Mouse (Mus musculus): ENCODE measurements around the gene Aspg. TPM values are rescaled to one million over a fixed set of nuclear protein-coding genes. Genes with fewer than 3 reads are reported as not detected.

The Aspg gene
- total and polyA plus RNA-seq, 3 experiments, result 0.33 TPM; not detected in 2

DNA sequence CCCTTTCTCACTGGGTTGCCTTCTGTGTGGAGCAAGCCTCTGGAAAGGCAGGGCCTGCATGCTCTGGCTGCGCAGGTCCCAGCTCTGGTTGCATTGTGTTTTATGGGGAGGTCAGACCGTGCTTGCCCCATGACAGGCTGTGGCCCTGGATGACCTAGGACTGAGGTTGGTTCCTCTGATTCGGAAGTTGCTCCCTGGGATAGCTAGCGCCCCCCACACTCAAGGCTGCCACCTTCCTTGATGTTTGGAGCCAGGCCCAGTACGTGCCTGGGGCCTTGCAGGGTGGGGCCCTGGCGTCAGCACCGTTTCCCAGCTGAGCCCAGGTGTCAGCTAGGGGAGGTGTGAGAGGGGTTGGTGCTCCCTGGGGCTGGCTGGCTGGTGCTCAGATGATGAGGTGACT is 43.5 kb downstream of the Aspg start:
- no peak for DNase-seq (ENCODE audit: low spot score)
- ATAC-seq (ENCODE audit: extremely low read depth, insufficient number of reproducible peaks, low FRiP score, poor library complexity, severe bottlenecking), result no peak
- Histone ChIP-seq H3K27me3 (ENCODE audit: insufficient read depth, low read length) (peaks cover 8% of the 10 kb centered on the region; the same call in 1 of the 2 replicates), H3K4me1 (ENCODE audit: insufficient read depth, low read depth, low read length) (no peaks in the 10 kb centered on the region; the same call in 1 of the 2 replicates), H3K4me3 (ENCODE audit: low read depth, low read length) (no peak overlapping the region), H3K36me3 (replicated peaks) (no peaks in the 10 kb centered on the region), H3K9me3 (replicated peaks) (peaks cover 22% of the 10 kb centered on the region)
- TF ChIP-seq GATA1 (IDR thresholded peaks at IDR 0.05; ENCODE audit: borderline replicate concordance, low read length) (no peak), CTCF (IDR thresholded peaks at IDR 0.05; ENCODE audit: low read depth, low read length) (no peak), GATA2 (IDR thresholded peaks at IDR 0.05; ENCODE audit: borderline replicate concordance, low read depth, low read length) (no peak), POLR2AphosphoS5 (IDR thresholded peaks at IDR 0.05; ENCODE audit: insufficient replicate concordance, low read depth, low read length) (no peak), TAL1 (conservative IDR thresholded peaks at IDR 0.05; ENCODE audit: low read depth, low read length) (no peak)

DNA sequence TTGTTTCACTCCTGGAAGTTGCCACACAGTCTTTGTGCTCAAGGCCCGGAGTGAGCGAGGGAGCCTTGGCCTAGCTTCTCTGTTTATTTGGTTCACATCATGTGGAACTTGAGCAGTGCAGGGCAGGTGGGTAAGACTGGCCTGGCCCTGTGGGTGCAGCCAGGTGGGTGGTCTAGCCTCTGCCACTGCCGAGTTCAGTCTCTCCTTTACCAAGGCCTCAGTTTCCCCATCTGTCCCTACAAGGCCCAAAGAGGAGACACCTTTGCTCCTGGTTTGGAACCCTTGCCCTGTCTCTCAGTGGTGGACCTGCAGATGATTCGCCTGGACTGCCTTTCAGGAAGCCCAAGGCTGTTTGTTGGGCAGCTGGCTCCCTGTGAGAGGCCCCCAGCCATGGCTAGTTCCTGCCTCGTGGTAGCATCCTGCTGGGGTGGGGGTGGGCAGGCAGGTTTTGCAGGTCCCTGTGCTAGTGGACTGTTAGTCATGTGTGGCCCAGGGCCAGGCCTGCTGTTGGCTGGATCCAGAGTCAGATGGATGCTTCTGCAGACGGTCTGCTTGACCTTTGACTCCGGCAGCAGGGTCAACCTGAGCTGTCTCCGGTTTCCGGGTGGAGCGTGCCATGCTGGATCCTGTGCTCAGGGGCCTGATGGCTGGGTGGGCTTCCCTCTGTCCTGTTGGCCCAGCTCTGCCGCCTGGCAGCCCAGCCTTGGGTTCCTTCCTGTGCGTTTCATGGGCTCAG is 44.9 kb downstream of the Aspg start:
- H3K27me3 ChIP-seq (ENCODE audit: insufficient read depth, low read length), result peaks cover 6% of the 10 kb centered on the region; the same call in 1 of the 2 replicates
- DNase-seq (ENCODE audit: low spot score) (no peak), ATAC-seq (ENCODE audit: extremely low read depth, insufficient number of reproducible peaks, low FRiP score, poor library complexity, severe bottlenecking) (no peak)
- no peaks in the 10 kb centered on the region for H3K36me3 ChIP-seq (replicated peaks)
- no peaks in the 10 kb centered on the region; the same call in 1 of the 2 replicates for H3K4me1 ChIP-seq (ENCODE audit: insufficient read depth, low read depth, low read length)
- H3K9me3 ChIP-seq (replicated peaks), result peaks cover 8% of the 10 kb centered on the region
- TF ChIP-seq GATA1 (IDR thresholded peaks at IDR 0.05; ENCODE audit: borderline replicate concordance, low read length) (no peak), POLR2AphosphoS5 (IDR thresholded peaks at IDR 0.05; ENCODE audit: insufficient replicate concordance, low read depth, low read length) (no peak), TAL1 (conservative IDR thresholded peaks at IDR 0.05; ENCODE audit: low read depth, low read length) (no peak), GATA2 (IDR thresholded peaks at IDR 0.05; ENCODE audit: borderline replicate concordance, low read depth, low read length) (no peak), CTCF (IDR thresholded peaks at IDR 0.05; ENCODE audit: low read depth, low read length) (no peak)
- no peak overlapping the region for H3K4me3 ChIP-seq (ENCODE audit: low read depth, low read length)

DNA sequence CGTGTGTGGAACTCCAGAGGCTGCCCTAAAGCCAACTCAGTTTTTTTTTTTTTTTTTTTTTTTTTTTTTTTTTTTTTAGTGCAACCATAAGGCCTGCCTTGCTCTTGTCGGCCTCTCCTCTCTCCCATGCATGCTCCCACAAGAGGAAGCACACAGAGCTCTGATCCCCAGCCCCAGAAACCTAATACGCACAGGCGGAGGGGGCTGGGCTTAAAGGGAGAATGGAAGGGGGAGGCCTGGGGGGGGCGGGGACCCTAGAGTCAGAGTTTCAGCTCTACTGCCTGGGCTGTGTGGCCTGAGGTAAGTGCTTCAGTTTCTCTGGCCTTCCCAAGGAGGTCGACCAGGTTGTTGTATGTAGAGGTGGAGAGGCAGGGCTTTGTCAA is 45.5 kb downstream of the Aspg start:
- H3K4me3 ChIP-seq (ENCODE audit: low read depth, low read length), result no peak overlapping the region
- H3K36me3 ChIP-seq (replicated peaks), result no peaks in the 10 kb centered on the region
- no peaks in the 10 kb centered on the region; the same call in 1 of the 2 replicates for H3K4me1 ChIP-seq (ENCODE audit: insufficient read depth, low read depth, low read length)
- DNase-seq (ENCODE audit: low spot score) (no peak), ATAC-seq (ENCODE audit: extremely low read depth, insufficient number of reproducible peaks, low FRiP score, poor library complexity, severe bottlenecking) (no peak)
- H3K9me3 ChIP-seq (replicated peaks), result peaks cover 2% of the 10 kb centered on the region; the same call in 1 of the 2 replicates
- H3K27me3 ChIP-seq (ENCODE audit: insufficient read depth, low read length), result peaks cover 6% of the 10 kb centered on the region; the same call in 1 of the 2 replicates
- TF ChIP-seq CTCF (IDR thresholded peaks at IDR 0.05; ENCODE audit: low read depth, low read length) (no peak), GATA2 (IDR thresholded peaks at IDR 0.05; ENCODE audit: borderline replicate concordance, low read depth, low read length) (no peak), POLR2AphosphoS5 (IDR thresholded peaks at IDR 0.05; ENCODE audit: insufficient replicate concordance, low read depth, low read length) (no peak), GATA1 (IDR thresholded peaks at IDR 0.05; ENCODE audit: borderline replicate concordance, low read length) (no peak), TAL1 (conservative IDR thresholded peaks at IDR 0.05; ENCODE audit: low read depth, low read length) (no peak)

DNA sequence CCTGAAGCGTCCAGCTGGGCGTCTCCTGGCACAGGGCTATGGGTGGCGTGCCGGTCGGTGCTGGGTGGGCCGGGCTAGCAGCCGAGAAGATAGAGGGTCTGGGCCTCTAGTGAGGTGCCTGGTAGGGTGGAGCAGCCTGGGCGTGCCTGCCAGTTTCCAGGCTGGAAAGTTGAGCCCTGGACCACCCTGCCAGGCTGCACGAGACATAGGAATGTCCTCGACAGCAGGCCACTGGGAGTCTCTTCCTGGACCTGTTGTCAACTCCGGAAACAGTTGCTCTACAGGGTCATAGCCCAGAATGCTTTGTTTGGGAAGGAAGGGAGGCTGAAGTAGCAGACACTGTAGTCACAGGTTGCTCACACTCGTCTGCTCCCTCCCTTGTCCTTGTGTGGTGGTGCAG is 47.1 kb downstream of the Aspg start:
- ATAC-seq (ENCODE audit: extremely low read depth, insufficient number of reproducible peaks, low FRiP score, poor library complexity, severe bottlenecking) (no peak), DNase-seq (ENCODE audit: low spot score) (no peak)
- Histone ChIP-seq H3K9me3 (replicated peaks) (no peaks in the 10 kb centered on the region), H3K36me3 (replicated peaks) (no peaks in the 10 kb centered on the region), H3K4me3 (ENCODE audit: low read depth, low read length) (no peak overlapping the region), H3K4me1 (ENCODE audit: insufficient read depth, low read depth, low read length) (no peaks in the 10 kb centered on the region; the same call in 1 of the 2 replicates), H3K27me3 (ENCODE audit: insufficient read depth, low read length) (peaks cover 6% of the 10 kb centered on the region; the same call in 1 of the 2 replicates)
- TF ChIP-seq GATA2 (IDR thresholded peaks at IDR 0.05; ENCODE audit: borderline replicate concordance, low read depth, low read length) (no peak), CTCF (IDR thresholded peaks at IDR 0.05; ENCODE audit: low read depth, low read length) (no peak), POLR2AphosphoS5 (IDR thresholded peaks at IDR 0.05; ENCODE audit: insufficient replicate concordance, low read depth, low read length) (no peak)

DNA sequence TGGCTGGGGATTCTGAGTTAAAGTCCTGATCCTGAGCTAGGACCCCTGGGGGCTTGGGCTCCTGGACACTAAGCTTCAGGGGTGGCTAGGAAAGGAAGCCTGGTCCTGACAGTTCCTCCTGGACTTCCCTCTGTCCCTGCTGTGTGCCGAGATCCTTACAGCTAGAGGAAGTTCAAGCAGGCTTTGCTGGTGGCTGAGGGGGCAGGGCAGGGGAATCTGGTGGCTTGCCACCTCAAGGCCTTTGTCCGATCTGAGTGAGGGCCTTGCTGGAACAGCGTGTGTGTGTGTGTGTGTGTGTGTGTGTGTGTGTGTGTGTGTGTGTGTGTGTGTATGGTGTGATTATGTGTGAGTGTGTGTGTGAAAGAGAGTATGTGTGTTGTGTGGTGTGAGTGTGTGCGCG is 48.0 kb downstream of the Aspg start:
- Histone ChIP-seq H3K9me3 (replicated peaks) (no peaks in the 10 kb centered on the region), H3K36me3 (replicated peaks) (no peaks in the 10 kb centered on the region), H3K4me3 (ENCODE audit: low read depth, low read length) (no peak overlapping the region), H3K27me3 (ENCODE audit: insufficient read depth, low read length) (peaks cover 6% of the 10 kb centered on the region; the same call in 1 of the 2 replicates), H3K4me1 (ENCODE audit: insufficient read depth, low read depth, low read length) (no peaks in the 10 kb centered on the region; the same call in 1 of the 2 replicates)
- DNase-seq (ENCODE audit: low spot score), result no peak
- ATAC-seq (ENCODE audit: extremely low read depth, insufficient number of reproducible peaks, low FRiP score, poor library complexity, severe bottlenecking), result no peak
- TF ChIP-seq POLR2AphosphoS5 (IDR thresholded peaks at IDR 0.05; ENCODE audit: insufficient replicate concordance, low read depth, low read length), result no peak
- TF ChIP-seq GATA1 (IDR thresholded peaks at IDR 0.05; ENCODE audit: borderline replicate concordance, low read length), result no peak
- TF ChIP-seq TAL1 (conservative IDR thresholded peaks at IDR 0.05; ENCODE audit: low read depth, low read length), result no peak
- no peak for TF ChIP-seq GATA2 (IDR thresholded peaks at IDR 0.05; ENCODE audit: borderline replicate concordance, low read depth, low read length)
- TF ChIP-seq CTCF (IDR thresholded peaks at IDR 0.05; ENCODE audit: low read depth, low read length), result no peak

DNA sequence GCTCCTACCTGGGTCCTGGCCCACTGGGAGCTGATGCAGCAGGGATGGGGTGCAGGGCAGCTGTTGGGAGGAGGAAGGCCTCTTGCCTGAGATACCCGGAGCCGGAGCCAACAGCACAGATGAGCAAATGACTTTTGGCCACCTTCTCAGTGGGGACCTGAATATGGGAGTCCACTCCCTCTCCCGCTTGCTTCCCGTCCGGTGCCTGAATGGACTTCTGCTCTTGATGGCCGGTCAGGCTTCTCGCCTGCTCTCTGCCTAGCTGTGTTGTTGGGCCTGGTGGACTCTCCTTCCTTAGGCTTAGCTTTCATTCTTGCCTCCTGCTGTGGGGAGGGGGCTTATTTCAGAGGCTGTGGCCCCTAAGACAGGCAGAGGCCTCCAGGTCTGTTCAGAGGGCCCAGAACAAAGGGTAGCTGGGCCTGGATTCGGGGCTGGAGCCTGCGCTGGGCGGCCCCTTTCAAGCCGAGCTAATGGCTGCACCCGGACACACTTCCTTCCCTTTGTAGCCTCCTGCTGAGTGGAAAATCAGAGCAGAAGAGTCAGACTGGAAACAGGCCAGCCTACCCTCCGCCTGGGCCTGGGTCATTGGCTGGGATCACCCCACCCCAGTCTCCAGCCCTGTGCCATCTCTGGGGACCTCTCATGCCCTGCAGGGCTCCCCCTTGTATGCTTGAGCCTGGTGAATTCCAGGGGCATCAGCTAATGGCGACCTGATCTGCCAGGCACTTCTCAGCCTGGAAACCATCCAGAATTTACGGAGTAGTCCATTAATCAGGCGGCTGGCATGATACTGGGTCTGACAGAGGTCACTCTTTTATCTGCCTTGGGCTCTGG is 49.0 kb downstream of the Aspg start:
- Histone ChIP-seq H3K4me1 (ENCODE audit: insufficient read depth, low read depth, low read length) (no peaks in the 10 kb centered on the region), H3K4me3 (ENCODE audit: low read depth, low read length) (no peak overlapping the region), H3K36me3 (replicated peaks) (no peaks in the 10 kb centered on the region), H3K9me3 (replicated peaks) (no peaks in the 10 kb centered on the region), H3K27me3 (ENCODE audit: insufficient read depth, low read length) (peaks cover 6% of the 10 kb centered on the region; the same call in 1 of the 2 replicates)
- DNase-seq (ENCODE audit: low spot score) (no peak), ATAC-seq (ENCODE audit: extremely low read depth, insufficient number of reproducible peaks, low FRiP score, poor library complexity, severe bottlenecking) (no peak)
- TF ChIP-seq POLR2AphosphoS5 (IDR thresholded peaks at IDR 0.05; ENCODE audit: insufficient replicate concordance, low read depth, low read length), result no peak
- TF ChIP-seq GATA1 (IDR thresholded peaks at IDR 0.05; ENCODE audit: borderline replicate concordance, low read length), result no peak
- no peak for TF ChIP-seq GATA2 (IDR thresholded peaks at IDR 0.05; ENCODE audit: borderline replicate concordance, low read depth, low read length)
- no peak for TF ChIP-seq TAL1 (conservative IDR thresholded peaks at IDR 0.05; ENCODE audit: low read depth, low read length)
